Mouse (Mus musculus) cerebellum, postnatal 4 days (tissue): ENCODE measurements around the gene Metap2.
"Not testable (repeated sequence)": the region's sequence is repeated elsewhere in the genome, so short reads cannot be mapped to it uniquely, and the experiment has no call there.

Source experiments
- DNase-seq, 2 experiments: peaks; one replicate each; pipeline ENCODE4 v3.0.0; 2022; ENCODE audit warnings: low spot score in 2 of 2, mixed read lengths in 1 of 2

The Metap2 gene

GRCm38 (mm10) chr10:93846706-93847105 lies 50.2 kb downstream of the Metap2 start:
- DNase-seq: no peak

DNA sequence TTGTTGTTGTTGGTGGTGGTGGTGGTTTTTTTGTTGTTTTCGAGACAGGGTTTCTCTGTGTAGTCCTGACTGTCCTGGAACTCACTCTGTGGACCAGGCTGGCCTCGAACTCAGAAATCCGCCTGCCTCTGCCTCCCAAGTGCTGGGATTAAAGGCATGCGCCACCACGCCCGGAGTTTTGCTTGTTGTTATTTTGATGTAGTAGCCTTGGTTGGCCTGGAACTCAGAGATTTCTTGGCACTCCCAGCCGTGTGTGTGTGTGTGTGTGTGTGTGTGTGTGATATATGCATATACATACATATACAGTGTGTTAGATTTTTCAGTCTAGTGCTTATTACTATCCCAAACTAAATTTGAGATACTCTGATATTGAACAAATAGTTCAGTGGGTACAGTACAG lies 61.8 kb downstream of the Metap2 start:
- not testable (repeated sequence) for DNase-seq

DNA sequence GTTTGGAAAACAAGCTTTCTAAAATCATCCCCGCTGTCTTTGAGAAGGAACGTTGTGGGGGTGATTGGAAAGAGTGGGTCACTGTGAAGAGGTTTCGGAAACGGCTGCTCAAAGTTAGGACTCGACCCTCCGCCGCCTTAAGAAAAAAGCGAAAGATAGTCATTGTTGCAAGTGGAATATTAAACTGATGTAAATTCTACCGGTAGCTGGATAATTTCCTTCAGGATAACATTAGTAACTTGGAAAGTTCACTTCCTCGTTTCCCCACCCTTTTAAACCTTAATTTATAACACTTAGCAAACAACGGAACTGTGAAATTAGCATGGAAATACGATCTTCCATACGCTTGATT lies 62.5 kb downstream of the Metap2 start:
- no peak for DNase-seq

- peak; percentile 29 to 76 for DNase-seq
Observed at GRCm38 (mm10) chr10:93833699-93834393, 63.0 kb downstream of the Metap2 start.

- DNase-seq: no peak
Observed at GRCm38 (mm10) chr10:93833370-93833698, 63.6 kb downstream of the Metap2 start.

DNA sequence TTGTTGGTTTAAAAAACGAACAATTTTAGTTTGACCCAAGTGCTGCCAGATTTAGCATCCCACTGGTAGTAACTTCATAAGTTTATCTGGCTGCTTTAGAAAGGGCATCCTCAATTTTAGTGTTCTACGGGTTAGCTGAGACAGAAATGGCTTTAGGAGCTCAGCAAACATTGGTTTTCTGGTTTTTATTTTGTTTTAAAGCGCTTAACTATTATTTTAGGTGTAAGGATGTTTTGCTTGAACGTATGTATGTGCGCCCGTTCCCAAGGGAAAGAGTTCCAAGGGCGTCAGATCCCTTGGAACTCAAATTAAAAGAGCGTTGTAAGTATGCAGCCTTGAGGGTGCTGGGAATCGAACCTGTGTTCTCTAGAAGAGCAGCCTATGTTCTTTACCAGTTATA lies 64.1 kb downstream of the Metap2 start:
- DNase-seq: no peak

GRCm38 (mm10) chr10:93831730-93832574 lies 64.9 kb downstream of the Metap2 start:
- DNase-seq: no peak

GRCm38 (mm10) chr10:93830931-93831729 lies 65.8 kb downstream of the Metap2 start, which contains the start of gene Usp44:
Gene Usp44 (plus strand): TSS chr10:93831555.
- DNase-seq: no peak

DNA sequence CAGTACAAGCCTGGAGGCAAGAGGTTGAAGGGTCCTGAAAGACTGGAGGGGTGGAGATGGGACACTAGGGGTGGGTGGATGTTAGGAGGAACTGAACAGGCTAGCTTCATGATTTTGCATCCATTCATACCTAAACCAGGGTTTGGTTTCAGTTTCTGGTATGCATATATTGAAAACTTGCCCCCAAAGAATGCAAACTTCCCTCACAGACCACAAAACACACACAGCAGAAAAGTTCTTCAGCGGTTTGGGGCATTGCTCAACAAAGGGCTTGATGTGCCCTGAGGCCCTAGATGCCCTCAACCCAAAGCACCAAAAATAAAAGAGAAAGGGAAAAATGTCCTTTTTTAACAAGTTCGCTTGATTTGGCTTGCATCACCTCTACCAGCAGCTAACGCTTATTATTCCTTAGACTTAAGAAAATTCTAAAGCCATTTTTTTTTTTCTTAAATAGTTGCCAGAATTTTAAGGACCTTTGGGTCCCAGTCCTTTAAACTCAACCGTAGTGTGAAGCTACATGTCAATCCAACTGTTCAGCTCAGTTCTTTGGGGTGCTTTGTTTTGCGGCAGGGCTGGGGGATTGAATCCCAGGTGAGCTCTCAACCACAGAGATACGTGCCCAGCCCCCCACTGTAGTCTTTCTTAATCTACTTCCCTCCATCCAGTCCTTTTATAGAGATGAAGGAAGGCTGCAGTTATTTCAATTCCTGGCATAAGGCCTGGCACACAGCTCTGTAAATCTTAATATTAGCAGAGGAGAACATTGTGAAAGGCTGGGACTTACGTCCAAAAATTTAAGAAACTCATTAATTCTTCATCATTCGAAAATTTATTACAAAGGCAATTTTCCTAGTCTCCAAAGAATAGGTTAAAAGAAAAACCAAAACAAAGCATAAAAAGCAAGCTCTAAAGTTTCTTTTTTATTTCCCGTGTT lies 66.7 kb downstream of the Metap2 start:
- no peak for DNase-seq

DNA sequence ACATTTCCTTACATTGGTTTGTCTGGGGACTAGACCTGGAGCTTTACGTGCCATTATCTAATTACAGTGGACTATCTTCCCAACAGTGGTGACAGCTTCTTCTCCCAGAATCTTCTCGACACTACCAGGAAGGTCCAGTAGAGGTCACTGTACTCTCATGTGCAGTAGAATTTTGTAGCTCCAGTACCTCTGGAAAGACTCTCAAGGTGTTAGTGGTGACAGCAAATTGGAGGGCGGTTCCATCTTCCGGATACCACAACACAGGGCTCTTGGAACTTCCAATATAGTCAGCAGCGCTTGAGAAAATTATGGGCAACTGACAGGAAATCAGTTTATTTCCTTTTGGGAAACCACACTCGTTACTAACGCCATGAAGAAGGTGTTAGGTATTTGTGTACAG lies 78.2 kb downstream of the Metap2 start:
- peak; percentile 34 to 79 for DNase-seq

GRCm38 (mm10) chr10:93813755-93814154 lies 83.1 kb downstream of the Metap2 start:
- DNase-seq: peak in 1 of 2 experiments; percentile 13

DNA sequence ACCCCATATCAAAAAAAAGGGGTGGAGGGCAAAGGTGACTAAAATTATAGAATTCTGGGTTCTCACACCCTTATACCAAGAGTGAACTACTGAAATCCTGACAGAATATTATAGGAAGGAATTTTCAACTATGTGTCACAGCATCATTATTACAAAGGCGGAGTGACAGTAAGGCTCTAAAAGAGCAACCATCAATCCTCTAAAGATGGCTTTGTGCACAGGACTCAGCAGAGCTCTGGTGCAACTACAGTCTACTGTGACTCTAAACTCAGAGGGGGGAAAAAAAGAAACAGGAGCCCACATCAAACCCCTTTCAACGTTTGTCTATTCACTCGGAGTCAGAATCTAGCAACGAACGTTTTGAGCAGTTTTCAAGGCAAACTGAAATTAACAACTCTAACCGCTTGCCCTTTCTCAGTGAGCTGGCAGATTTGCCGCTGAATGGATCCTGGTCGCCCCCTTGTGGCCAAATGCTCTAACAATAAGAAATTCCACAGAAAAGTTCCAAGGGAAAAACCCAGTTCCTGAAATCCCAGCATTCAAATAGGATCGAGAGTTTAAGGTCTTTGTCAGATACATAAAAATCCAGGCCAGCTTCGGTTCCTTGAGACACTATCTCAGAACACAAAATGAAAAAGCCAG lies 84.0 kb downstream of the Metap2 start:
- peak; percentile 78 to 87 for DNase-seq

DNA sequence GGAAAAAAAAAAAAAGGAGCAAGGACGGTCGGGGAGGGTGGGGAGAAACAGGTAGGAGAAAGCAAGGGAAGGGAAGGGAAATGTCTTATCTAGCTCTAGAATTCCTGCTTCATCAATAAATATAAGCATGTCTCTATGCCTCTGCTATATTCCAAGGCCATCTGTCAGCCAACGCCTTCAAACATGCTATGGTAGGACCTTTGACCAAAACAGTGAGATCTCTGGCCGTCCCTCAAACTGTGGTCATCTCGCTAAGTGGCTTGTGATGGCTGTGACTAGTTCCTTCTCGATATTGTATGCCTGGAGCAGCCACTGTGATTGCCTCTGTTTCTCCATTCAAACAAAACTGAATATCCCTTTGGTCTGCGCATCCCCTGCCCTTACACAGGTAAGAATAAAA lies 84.8 kb downstream of the Metap2 start:
- no peak for DNase-seq

- no peak for DNase-seq
Observed at GRCm38 (mm10) chr10:93810590-93811185, 86.2 kb downstream of the Metap2 start.

DNA sequence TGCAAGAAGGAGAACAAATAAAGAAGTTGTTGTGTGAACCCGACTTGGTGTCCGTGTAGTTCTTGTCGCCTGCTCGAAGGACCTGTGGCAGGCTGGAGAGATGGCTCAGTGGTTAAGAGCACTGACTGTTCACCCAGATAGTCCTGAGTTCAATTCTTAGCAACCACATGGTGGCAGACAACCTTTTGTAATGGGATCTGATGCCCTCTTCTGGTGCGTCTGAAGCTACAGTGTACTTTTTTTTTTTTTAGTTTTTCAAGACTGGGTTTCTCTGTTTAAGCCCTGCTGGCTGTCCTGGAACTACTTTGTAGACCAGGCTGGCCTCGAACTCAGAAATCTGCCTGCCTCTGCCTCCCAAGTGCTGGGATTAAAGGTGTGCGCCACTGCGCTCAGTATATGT lies 87.5 kb downstream of the Metap2 start:
- not testable (repeated sequence) for DNase-seq
